Mouse (Mus musculus) 416B (cell line): ENCODE results near the gene Odc1.

Experiments
- DNase-seq: peaks from one replicate; pipeline ENCODE4 v3.0.0; 2011; ENCODE audit warnings: low read depth

Gene Odc1

DNA sequence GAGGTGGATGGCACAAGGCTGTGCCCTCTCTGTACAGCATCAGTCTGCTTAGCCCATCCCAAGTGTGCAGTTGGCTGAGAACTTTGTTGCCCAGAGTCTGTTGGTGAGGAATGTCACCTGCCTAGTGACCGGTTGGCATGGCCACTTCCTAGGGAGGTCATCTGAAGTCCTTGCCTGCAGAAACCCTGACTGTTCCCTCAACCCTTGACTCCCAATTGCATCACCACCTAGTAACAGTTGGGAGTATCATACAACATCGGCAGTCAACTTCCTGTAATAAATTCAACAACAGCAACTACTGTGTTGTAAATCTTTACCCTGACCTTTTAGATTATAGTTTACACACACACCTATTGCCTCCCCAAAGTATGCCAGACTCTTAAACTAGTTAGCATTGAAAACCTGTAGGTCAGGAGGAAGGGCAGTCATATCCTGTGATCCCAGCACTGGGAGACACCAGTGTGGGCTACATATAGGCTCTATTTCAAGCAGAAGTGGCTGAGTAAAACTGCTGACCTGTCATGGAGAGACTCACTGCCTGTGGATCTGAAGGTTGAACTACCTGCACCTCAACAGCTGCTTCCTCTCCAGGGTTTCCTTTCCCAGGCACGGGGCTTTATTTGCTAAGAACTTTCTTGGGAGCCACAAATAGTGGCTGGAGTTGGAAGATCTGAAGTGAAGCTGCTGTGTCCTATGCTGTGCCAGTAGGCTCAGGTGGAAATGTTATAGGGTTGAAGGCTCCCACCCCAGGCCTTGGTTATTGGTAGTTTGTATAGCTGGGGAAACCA is 6.8 kb downstream of the Odc1 start:
- no peak for DNase-seq

DNA sequence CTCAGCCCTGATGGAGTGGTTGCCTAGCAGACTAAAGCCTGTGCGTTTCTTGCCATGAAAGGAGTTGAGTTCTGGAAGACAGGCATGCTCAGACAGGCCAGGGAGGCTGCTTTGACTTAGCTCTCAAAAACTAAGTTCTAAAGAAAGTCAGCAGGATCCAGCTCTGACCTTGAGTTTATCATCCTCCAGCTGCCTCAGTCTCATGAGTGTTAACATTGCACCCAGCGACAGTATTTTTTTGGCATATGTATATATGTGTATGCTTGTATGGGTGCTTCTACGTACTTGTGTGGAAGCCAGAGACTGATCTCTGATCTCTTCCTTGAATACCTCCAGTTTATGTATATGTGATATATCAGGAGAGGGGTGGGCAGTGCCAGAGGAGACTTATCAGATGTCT is 7.8 kb downstream of the Odc1 start:
- no peak for DNase-seq

DNA sequence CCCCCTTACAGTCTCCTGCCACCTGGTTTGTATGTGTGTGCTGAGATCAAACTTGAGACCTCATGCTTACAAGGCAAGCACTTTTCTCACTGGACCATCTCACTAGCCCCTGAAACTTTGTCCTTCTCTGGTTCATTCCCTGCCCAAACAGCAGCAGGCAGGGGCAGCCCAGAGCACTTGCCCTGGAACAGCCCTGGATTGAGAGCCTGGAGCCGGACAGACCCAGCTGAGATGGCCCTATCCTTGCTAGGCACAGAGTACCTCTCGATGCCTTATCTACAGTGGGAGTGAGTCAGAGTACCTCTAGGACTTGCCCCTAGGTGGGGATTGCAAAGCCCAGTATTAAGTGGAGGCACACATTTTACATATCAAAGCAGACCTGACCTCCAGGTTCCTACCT is 8.4 kb downstream of the Odc1 start:
- DNase-seq = no peak

GRCm38 (mm10) chr12:17553627-17554026 is 9.0 kb downstream of the Odc1 start:
- no peak for DNase-seq

DNA sequence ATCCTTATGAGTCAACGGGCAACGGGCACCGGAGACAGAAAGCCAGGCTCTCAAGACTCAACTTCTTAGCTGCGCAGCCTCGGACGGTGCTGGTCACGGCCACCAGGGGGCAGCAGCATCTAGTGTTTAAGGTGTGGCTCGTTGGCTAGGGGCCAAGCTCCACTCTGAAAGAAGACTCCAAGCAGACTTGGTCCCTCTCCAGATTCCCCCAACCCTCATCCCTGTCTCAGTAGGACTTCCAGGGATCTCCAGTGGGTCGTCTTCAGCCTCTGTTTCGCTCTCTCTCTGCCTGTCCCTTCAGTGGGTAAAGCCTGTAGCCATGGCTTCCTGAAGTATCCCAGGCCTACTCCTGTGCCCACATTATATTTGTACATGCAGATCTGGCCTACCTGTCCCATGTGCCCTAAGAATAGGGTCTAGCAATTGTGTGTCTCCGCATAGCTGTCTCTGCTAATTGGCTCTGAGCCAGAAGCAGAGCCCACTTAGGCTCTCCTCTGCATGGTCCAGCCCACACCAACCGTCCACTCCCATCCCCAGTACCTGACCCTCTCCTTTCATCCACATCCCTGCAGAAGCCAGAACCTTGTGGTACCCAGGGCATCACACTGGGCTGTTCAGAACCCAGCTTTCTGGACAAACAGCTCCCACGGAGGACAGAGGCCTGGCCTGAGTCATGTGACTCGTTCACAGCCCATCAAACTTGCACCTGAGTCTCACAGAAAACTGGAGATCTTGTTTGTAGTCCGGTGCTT is 9.8 kb downstream of the Odc1 start:
- DNase-seq = peak; percentile 88

GRCm38 (mm10) chr12:17556430-17557343 is 12.1 kb downstream of the Odc1 start:
- peak; percentile 68 for DNase-seq

- no peak for DNase-seq
Measured at GRCm38 (mm10) chr12:17557344-17557966, 12.9 kb downstream of the Odc1 start.

DNA sequence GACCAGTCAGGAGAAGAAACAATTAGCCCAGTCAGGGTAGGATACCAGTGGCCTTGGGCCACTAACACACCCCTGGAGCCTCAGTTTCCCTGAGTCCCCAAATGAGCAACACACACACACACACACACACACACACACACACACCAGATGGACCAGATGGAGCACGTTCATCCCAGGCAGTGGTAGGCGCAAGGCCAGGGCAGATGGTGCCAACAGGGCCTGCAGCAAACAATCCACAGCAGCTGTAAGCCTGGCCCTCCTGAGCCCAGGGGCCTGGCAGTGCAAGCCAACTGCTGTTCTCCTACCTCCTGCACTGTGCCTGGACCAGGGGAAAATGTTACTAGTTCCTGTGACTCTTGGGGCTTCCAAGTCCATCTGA is 13.4 kb downstream of the Odc1 start:
- DNase-seq = no peak

- no peak for DNase-seq
Measured at GRCm38 (mm10) chr12:17562396-17562795, 17.8 kb downstream of the Odc1 start.

DNA sequence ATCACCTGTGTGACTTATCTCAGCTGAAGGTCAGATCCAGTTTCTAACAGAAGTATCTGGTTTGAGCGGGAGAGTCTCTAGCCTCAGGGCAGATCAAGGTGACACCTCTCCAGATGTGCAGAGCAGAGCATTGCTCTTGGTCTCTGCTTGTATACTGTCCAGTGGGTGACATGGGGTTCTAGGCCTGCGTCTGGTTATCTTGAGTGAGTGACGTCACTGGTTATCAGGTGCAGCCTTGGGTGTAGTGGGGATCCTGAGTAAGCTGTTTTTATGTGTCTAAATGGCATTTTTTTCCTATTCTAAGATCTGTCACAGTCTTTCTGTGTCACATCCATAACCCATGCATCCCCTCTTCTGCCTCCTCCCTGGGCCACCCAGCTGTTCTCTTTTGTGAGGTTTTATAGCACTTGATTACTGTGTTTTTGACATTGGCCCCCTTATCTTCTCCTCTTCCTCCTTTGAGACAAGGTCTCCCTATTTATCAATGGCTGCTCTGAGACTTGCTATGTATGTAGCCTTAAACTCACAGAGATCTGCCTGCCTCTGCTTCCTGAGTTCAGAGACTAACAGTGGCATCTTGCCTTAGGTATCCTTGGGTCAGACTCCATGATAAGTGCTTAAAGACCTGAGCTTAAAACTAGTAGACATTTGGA is 20.9 kb downstream of the Odc1 start:
- no peak for DNase-seq

DNA sequence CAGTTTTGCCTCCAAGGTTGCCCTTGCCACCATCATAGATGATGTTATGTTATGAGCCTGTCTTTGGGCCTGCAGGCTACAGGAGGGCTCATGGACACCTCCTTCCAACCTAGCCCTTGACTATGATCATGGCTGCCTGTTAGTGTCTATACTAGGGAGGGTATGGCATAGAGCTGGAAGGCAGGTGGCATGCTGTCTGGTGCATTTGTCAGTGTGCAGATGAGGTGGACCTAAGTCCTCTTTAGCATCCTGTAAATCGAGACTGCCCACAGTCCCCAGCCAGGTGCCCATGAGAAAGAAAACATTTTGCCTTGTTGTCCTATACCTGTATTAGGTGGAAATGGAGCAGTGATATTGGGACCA is 21.4 kb downstream of the Odc1 start:
- DNase-seq = no peak

DNA sequence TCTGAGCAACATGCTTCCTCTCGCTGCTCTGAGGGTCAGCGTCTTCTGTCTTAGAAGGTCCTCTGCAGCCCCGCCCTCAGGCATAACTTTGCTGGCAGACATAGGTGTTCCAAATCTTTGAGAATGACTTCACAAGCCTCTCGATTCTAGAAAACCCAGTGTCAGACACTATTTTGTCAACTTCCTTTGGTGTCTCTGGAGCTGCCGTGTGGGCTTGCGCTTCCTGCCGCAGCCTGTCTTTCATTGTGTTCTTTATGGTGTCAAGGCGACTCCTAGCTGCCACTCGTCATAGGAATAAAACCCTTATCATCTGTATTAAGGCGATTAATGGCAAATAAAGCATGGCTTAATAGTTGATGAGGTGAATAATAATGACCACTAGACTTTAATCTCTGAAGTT is 24.0 kb downstream of the Odc1 start:
- no peak for DNase-seq

DNA sequence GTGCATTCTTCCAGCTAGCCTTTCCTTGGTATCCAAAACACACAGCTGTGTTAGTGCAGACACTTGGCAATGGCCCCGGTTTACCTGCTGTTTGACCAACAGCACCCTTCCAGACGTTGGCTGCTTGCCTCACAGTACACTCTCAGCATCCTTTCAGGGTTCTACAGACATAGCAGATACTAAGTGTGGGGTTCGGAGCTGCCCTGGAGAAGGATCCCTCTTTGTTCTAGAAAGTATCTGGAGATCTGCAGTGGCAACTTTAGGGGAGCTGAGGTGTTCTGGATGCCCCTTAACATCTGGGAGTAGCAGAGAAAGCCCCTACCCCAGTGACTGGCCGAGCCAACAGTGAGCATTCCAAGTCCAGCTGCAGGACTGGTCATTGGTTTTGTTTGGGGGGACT is 30.0 kb downstream of the Odc1 start:
- no peak for DNase-seq

GRCm38 (mm10) chr12:17575156-17575910 is 30.7 kb downstream of the Odc1 start:
- no peak for DNase-seq

DNA sequence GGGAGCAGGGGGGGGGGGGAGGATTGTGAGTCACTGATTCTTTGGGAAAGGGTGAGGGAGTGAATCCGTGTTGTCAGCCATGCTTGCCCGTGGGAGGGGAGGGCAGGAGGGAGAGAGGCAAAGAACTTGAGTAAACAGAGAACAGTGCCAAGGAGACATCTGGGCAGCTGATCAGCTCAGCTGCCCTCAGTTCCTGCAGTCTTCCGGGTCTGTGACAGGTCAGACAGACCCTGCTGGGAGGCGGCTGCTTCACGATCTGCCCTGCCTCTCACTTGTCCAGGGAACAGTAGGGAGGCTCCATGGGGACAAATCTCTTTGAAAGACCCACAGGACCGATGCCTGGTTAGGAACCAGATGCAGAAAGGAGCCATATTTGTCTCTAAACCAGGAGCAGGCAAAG is 31.4 kb downstream of the Odc1 start:
- no peak for DNase-seq

DNA sequence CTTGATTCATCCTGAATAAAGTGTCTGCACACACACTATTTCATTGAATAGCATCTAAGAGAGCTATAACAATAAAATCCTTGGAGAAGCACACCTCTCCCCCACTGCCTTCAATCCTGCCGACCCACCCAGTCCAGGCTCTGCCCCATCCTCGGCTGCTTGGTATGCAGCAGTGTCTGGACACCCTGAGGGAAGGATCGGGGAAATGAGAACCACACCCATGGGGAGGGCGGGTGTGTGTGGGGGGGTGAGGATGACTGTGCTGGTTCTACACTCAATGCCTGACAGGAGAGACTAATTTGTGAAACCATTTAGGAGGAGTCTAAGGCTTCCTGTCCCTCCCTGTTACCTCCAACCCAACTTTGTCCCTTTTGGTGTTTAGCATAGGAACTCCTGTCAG is 34.0 kb downstream of the Odc1 start:
- DNase-seq = no peak

DNA sequence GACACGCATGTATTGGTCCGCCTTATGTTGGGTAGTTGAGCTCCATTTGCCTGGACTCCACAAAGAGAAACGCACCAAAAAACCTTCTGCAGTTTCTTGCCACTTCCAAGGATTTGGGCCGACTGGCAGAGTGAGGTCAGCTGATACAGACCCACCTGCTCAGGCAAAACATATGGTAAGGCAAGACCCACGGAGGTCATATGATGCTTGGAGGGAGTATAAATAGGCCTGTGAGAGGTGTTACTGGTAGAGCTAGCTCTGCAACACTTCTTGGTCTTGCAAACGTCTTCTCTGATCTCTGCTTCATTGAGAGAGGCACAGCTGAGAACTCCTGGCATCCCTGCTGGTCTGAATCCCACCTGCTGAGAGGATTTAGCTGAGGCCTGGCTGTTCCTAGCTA is 36.4 kb downstream of the Odc1 start:
- no peak for DNase-seq

- no peak for DNase-seq
Measured at GRCm38 (mm10) chr12:17582406-17582805, 37.8 kb downstream of the Odc1 start.

DNA sequence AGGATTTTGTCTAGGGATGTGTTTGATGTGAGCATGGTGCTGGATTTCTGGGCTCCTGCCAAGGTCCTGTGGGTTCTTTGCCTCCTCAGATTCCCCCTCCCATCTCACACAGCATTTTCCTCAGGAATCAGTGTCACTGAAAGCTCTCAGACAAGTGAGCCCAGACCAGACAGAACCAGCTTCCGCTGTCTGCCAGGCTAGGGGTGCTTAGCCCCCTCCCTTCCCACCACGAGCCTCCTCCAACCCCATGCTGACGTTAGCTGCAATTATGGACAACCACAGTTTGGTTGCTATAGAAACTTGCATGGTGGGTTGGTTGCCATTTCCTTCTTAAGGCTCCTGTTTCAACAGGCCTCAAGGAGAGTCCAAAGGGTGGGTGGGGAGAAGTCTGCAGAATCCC is 39.3 kb downstream of the Odc1 start:
- no peak for DNase-seq

DNA sequence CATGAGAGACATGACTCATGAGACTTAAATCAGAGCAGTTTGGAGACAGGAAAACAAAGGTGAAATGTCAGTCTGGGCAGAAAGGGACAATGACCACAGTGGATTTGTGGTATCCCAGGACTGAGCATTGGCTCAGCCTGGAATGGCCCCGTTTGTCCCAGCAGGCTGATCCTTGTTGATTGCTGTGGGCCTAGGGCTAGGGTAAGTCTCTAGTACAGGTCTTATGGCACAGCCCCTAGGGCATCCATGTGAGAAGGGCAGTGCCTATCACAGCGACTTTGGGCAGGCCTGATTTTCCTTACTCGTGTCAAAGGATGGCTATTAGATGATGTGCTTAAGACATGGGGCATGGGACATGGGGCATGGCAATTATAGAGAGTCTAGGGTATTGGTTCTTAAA is 41.4 kb downstream of the Odc1 start:
- no peak for DNase-seq

- no peak for DNase-seq
Measured at GRCm38 (mm10) chr12:17588436-17588835, 43.8 kb downstream of the Odc1 start.
